Mouse (Mus musculus) limb, embryonic 13.5 days (tissue): ENCODE measurements around the gene Scaf1. TPM values are rescaled to one million over a fixed set of nuclear protein-coding genes. Genes with fewer than 3 reads are reported as not detected.
A peak's percentile ranks its signal among the peaks of the same experiment; 100 is the strongest.

Experiments
- ATAC-seq: fragments of 200-750 bp; cut with Nextera tagmentation; 2 replicates; pipeline ENCODE4 v1.8.0; 2017; ENCODE audit warnings: low read depth, moderate number of reproducible peaks, moderate TSS enrichment; ENCODE audit not compliant: low FRiP score
- H3K27ac ChIP-seq: fragments of 300-500 bp; sonication (generic); 2 replicates; pipeline ENCODE4 v1.5.1; 2015; ENCODE audit warnings: inconsistent platforms, mild to moderate bottlenecking, moderate library complexity
- H3K27me3 ChIP-seq: fragments of 300-500 bp; sonication (generic); 2 replicates; pipeline ENCODE4 v1.6.1; 2015; ENCODE audit warnings: mild to moderate bottlenecking, inconsistent platforms
- H3K36me3 ChIP-seq: fragments of 300-500 bp; sonication (generic); 2 replicates; pipeline ENCODE4 v1.6.1; 2015; ENCODE audit warnings: inconsistent platforms, mild to moderate bottlenecking, moderate library complexity
- H3K4me1 ChIP-seq: fragments of 300-500 bp; sonication (generic); 2 replicates; pipeline ENCODE4 v1.6.1; 2015; ENCODE audit warnings: inconsistent platforms
- H3K4me2 ChIP-seq: fragments of 300-500 bp; sonication (generic); replicated peaks from 2 replicates; pipeline ENCODE4 v1.6.1; 2015; ENCODE audit warnings: inconsistent platforms, mild to moderate bottlenecking, moderate library complexity
- H3K4me3 ChIP-seq: fragments of 300-500 bp; sonication (generic); 2 replicates; pipeline ENCODE4 v1.5.1; 2015; ENCODE audit warnings: moderate library complexity, mild to moderate bottlenecking, inconsistent platforms
- H3K9ac ChIP-seq: fragments of 300-500 bp; sonication (generic); 2 replicates; pipeline ENCODE4 v1.6.1; 2015; ENCODE audit warnings: mild to moderate bottlenecking, inconsistent platforms
- H3K9me3 ChIP-seq: fragments of 300-500 bp; sonication (generic); 2 replicates; pipeline ENCODE4 v1.6.1; 2016; ENCODE audit warnings: inconsistent platforms
- WGBS: fragments of 180-500 bp; shearing (Covaris S2); methylation state at CpG from one replicate; pipeline ENCODE4 v1.1.7; 2015; 5-methylcytosine and 5-hydroxymethylcytosine counted together
- polyA plus RNA-seq: library from polyadenylated mRNA; unstranded; fragments of >200 nt; fragmentation: Nextera tagmentation; extraction: Ambion mirVana; gene quantifications from 2 replicates; pipeline ENCODE4 v1.2.1, GENCODE M21; 2015

The Scaf1 gene
- polyA plus RNA-seq, 1 experiment from 2014 or later = 40.7 TPM

DNA sequence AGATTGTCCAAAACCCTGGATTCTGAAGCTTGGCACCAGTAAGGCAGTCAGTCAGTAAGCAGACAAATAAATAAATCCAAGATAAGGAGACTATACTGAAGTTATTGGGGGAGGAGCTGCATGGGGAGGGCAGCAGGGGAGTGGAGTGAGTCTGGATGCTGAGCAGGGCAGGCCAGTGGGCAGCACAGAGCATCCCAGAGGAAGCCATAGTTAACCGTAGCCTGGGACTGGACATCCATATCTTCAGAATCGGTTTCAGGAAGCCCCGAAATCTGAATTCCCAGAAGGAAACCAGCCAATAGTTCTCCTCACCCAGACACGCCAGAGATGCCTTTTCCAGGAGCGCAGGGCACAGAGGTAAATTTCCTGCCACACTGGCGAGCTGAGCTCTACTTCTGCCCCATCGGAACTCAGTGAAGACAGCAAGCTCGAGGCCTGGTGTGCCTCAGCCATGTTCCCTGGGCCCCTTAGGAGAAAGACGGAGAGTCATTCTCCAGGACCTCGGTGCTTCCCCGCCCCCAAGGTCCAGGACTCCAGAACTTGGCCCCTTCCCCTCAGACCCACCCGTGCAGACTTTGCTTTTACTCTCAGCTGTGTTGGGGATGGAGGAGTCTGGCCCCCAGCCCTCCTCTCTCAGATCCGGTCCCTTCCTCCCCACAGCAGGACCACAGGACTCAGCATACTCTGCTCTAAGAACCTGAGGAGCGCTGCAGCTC, 42.6 kb downstream of the Scaf1 start:
- 42% methylated on average over 14 of the region's 14 CpGs for WGBS
- H3K9me3 ChIP-seq = no peaks in the 10 kb centered on the region
- no peak for ATAC-seq
- H3K36me3 ChIP-seq = peaks cover 34% of the 10 kb centered on the region
- H3K4me2 ChIP-seq = peak overlapping the region; percentile 77
- peak overlapping the region; percentile 56 for H3K4me3 ChIP-seq
- H3K4me1 ChIP-seq = peaks cover 35% of the 10 kb centered on the region
- peak overlapping the region; percentile 88 for H3K27ac ChIP-seq
- no peaks in the 10 kb centered on the region for H3K27me3 ChIP-seq
- H3K9ac ChIP-seq = peak overlapping the region; percentile 70

DNA sequence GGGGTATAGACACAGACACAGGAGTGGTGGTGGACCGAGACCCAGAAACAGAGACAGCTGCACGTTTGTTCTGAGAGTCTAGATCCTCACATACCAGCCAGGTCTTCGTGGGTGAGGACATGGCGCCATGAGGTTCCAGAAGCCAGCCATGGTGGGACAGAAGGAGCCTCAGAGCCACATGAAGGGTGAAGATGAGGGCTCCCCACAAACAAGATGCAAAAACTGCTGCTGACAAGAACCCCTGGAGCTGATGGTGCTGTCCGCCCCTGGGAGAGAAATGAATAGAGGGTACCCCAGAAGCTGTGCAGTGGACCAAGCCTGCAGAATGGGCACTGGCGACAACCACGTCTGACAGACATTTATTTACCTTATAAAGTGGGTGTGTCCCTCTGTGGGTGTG, 45.0 kb downstream of the Scaf1 start:
- Histone ChIP-seq H3K27me3 (no peaks in the 10 kb centered on the region), H3K4me2 (peak overlapping the region; percentile 73), H3K36me3 (peaks cover 19% of the 10 kb centered on the region), H3K27ac (peak overlapping the region; percentile 85; the same call in 1 of the 2 replicates), H3K9ac (peak overlapping the region; percentile 69), H3K9me3 (no peaks in the 10 kb centered on the region), H3K4me3 (peak overlapping the region; percentile 55), H3K4me1 (peaks cover 35% of the 10 kb centered on the region)
- 70% methylated on average over 7 of the region's 7 CpGs for WGBS
- ATAC-seq = no peak

DNA sequence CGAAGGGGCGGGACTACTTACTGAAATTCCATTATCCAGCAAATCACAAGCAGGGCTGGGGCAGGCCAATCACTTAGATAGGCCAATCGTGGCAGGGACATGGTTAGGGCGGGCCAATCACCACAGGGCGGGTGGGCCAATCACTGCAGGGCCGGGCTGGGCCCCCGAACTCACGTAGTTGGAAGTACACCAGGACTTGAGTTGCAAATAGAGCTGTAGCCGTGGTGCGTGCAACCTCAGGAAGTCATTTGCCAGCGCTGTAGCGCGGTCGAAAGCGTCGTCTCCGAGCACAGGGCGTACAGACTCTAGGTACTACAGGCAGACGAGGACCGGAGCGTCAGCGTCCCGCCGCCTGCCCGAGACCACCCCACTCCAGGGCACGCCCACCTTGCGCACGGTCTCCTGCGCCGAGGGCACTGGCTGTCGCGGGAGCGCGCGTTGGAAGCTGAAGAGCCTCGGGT, 45.9 kb downstream of the Scaf1 start:
- Histone ChIP-seq H3K36me3 (peaks cover 19% of the 10 kb centered on the region), H3K27me3 (no peaks in the 10 kb centered on the region), H3K4me3 (peak overlapping the region; percentile 55), H3K27ac (peak overlapping the region; percentile 85), H3K4me2 (peak overlapping the region; percentile 73), H3K9ac (peak overlapping the region; percentile 69), H3K9me3 (no peaks in the 10 kb centered on the region), H3K4me1 (peaks cover 35% of the 10 kb centered on the region)
- under 1% methylated on average over 36 of the region's 36 CpGs for WGBS
- ATAC-seq = peak; percentile 97

DNA sequence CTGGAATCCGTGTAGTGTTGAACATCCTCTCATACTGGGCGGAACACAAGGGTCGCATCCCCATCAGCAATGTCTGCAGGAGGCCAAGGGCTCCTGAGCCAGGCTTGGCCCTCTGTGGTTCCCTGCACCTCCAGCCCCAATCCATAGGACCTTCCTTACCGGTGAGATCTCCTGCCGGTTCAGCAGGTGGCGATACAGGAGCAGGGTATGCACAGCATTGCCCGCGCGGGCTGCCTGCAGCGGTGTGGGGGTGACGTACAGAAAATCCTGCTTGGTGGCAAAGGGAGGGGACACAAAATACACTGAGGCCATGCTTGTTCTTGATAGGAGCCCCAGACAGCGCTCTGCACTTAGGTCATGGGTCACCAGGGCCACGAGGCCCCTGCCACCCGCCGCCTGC, 49.5 kb downstream of the Scaf1 start:
- Histone ChIP-seq H3K4me2 (no peak overlapping the region), H3K4me3 (no peak overlapping the region), H3K27me3 (no peaks in the 10 kb centered on the region), H3K27ac (no peak overlapping the region), H3K9me3 (no peaks in the 10 kb centered on the region), H3K36me3 (peaks cover 50% of the 10 kb centered on the region), H3K4me1 (peaks cover 12% of the 10 kb centered on the region), H3K9ac (no peak overlapping the region)
- WGBS = 72% methylated on average over 15 of the region's 15 CpGs
- no peak for ATAC-seq

DNA sequence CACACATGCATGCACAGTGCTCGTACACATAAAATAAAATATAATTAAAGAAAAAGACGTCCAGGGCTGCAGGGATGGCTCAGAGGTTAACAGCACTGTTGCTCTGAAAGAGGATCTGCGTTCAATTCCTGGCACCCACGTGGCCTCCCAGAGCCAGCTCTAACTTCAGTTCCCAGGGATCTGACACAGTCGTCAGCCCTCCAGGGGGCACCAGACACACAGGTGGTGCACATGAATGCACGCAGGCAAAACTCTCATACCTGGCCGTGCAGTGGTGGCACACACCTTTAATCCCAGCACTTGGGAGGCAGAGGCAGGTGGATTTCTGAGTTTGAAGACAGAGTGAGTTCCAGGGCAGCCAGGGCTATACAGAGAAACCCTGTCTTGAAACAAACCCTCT, 50.2 kb downstream of the Scaf1 start:
- no peak for ATAC-seq
- H3K36me3 ChIP-seq = peaks cover 57% of the 10 kb centered on the region
- 78% methylated on average over 7 of the region's 7 CpGs for WGBS

DNA sequence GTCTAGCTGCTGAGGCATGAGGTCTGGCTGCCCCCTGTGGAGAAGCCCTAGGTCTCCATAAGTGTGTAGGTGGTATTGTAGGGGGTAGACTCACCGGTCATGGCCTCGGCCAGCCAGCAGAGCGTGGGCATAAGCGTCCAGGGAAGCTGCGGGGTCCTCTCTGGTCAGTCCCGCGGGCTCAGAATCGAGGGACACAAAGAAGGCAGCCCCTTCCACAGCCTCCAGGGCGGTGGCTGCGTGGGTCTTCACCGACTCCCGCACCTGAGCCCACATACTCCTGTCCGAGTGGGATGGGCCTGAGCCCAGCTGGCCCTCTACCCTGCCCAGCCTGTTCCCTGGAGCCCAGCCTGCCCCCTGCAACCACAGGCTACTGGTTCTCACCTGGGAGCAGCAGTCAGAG, 51.2 kb downstream of the Scaf1 start:
- no peaks in the 10 kb centered on the region for H3K9me3 ChIP-seq
- H3K9ac ChIP-seq = no peak overlapping the region
- no peak overlapping the region for H3K4me2 ChIP-seq
- no peaks in the 10 kb centered on the region for H3K27me3 ChIP-seq
- H3K27ac ChIP-seq = no peak overlapping the region
- ATAC-seq = no peak
- peaks cover 3% of the 10 kb centered on the region for H3K4me1 ChIP-seq
- H3K36me3 ChIP-seq = peaks cover 64% of the 10 kb centered on the region
- 94% methylated on average over 13 of the region's 13 CpGs for WGBS
- no peak overlapping the region for H3K4me3 ChIP-seq

More for the DNA sequence above, 50.2 kb downstream of the Scaf1 start:
- Histone ChIP-seq H3K9ac (no peak overlapping the region), H3K27me3 (no peaks in the 10 kb centered on the region), H3K4me1 (peaks cover 5% of the 10 kb centered on the region), H3K27ac (no peak overlapping the region), H3K4me3 (no peak overlapping the region), H3K9me3 (no peaks in the 10 kb centered on the region), H3K4me2 (no peak overlapping the region)

DNA sequence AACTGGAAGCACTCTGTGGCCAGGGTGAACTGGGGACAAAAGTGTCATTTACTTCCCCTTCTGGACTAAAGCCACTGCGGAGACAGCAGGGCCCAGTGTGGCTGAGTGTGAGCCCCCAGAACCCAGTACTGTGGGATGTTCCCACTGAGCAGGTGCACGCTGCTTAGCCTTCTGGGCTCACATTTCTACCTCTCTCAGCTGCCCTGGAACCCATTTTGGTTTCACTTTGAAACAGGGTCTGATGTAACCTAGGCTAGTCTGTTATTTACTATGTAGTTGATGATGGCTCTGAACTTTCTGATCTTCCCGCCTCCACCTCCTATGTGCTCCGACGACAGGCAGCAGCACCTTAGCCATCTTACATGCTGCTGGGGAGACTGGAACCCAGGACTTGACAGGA, 53.3 kb downstream of the Scaf1 start:
- Histone ChIP-seq H3K4me3 (no peak overlapping the region), H3K9me3 (no peaks in the 10 kb centered on the region), H3K4me2 (no peak overlapping the region), H3K9ac (no peak overlapping the region), H3K4me1 (no peaks in the 10 kb centered on the region), H3K36me3 (peaks cover 79% of the 10 kb centered on the region), H3K27ac (no peak overlapping the region), H3K27me3 (no peaks in the 10 kb centered on the region)
- no peak for ATAC-seq
- WGBS = 88% methylated on average over 5 of the region's 5 CpGs

DNA sequence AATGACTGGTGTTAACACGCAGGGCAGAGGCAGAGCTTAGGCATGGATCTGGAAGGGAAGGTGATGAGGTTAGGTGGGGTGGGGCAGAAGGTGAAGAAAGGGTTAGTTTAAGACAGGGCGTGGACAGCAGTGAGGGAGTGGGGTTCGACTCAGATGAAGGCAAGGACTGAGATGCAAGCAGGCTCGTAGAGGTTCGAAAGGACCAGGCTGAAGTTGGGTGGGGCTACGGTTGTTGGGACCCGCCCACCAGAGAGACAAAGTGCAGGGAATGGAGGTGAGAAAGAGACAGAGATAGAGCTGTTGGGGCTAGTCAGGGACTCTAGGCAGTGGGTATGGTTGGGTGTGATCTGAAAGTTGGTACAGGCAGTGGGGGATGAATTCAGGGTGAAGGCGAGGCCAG, 53.8 kb downstream of the Scaf1 start:
- WGBS = 68% methylated on average over 8 of the region's 8 CpGs
- no peak overlapping the region for H3K4me2 ChIP-seq

DNA sequence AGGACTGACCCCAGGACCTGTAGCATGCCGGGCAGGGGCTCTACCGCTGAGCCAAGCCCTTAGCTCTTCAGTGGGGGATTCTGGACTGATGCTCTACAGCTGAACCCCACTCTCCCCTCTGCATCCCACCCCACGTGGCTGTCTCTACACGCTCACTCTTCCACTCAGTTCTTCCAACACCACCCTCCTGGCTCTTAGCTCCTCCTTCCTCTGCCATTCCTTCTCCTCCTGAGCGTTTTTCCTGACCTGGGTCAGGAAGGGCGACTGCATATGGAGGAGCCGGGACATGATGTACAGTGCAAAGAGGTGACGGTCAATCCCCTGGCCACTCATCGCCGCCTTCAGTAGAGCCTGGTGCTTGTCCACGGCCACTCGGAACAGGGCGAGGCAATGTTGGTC, 55.7 kb downstream of the Scaf1 start:
- no peaks in the 10 kb centered on the region for H3K27me3 ChIP-seq
- no peaks in the 10 kb centered on the region for H3K9me3 ChIP-seq
- no peak overlapping the region for H3K4me3 ChIP-seq
- no peak overlapping the region for H3K9ac ChIP-seq
- H3K27ac ChIP-seq = no peak overlapping the region
- WGBS = 89% methylated on average over 13 of the region's 13 CpGs
- no peak overlapping the region for H3K4me2 ChIP-seq
- H3K4me1 ChIP-seq = no peaks in the 10 kb centered on the region
- peaks cover 64% of the 10 kb centered on the region for H3K36me3 ChIP-seq
- no peak for ATAC-seq

More for the DNA sequence above, 53.8 kb downstream of the Scaf1 start:
- ATAC-seq = no peak
- Histone ChIP-seq H3K9me3 (no peaks in the 10 kb centered on the region), H3K4me3 (no peak overlapping the region), H3K4me1 (no peaks in the 10 kb centered on the region), H3K36me3 (peaks cover 79% of the 10 kb centered on the region), H3K27ac (no peak overlapping the region), H3K9ac (no peak overlapping the region), H3K27me3 (no peaks in the 10 kb centered on the region)

DNA sequence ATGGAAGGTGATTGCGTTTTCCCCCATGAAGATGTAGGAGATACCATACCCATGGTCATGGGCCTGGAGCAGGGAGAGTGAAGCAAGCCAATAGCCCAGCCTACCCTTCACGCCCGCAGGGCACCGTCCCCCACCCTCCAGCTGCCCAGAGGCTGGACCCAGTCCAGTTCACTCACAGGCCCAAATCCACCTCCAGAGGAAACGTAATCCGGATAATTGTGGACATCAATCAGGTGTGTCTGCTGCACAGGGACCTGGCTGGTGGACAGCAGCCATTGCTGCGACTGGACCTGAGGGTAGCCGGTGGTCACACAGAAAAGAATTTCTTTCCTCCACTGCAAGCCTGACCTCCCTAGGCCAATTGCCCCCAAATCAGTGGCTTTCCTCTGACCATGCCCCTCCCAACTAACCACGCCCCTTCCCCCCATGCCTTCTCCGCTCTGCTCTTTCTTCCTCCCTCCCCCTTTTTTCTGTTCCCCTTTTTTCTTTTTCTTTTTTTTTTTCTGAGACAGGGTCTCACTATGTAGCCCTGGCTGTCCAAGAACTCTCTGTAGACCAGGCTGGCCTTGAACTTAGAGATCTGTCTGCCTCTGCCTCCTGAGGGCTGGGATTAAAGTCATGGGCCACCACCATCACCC, 56.2 kb downstream of the Scaf1 start:
- ATAC-seq = no peak
- no peak overlapping the region for H3K4me2 ChIP-seq
- no peaks in the 10 kb centered on the region for H3K4me1 ChIP-seq
- H3K9ac ChIP-seq = no peak overlapping the region
- H3K27me3 ChIP-seq = no peaks in the 10 kb centered on the region
- H3K4me3 ChIP-seq = no peak overlapping the region
- 85% methylated on average over 10 of the region's 10 CpGs for WGBS
- peaks cover 59% of the 10 kb centered on the region for H3K36me3 ChIP-seq
- no peak overlapping the region for H3K27ac ChIP-seq
- H3K9me3 ChIP-seq = no peaks in the 10 kb centered on the region

DNA sequence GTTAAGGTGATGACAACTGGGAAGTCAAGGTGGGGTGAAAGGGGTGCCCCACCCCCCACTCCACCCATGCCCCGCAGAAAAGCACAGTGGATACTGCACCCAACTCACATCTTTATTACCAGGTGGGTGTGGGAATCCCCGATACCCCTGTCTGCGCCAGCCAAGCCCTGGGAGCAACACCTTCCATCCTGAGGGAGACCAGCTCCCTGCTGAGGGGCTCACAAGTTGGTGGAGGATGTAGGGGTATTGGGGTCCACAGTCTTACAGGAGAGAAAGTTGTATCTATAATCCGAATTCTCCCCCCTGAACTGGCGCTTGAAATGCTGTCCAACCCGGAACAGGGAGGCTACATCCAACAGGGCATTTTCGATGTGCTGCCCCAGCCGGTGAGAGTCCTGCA, 56.9 kb downstream of the Scaf1 start:
- Histone ChIP-seq H3K27ac (no peak overlapping the region), H3K4me3 (no peak overlapping the region), H3K4me1 (no peaks in the 10 kb centered on the region), H3K27me3 (no peaks in the 10 kb centered on the region), H3K36me3 (peaks cover 54% of the 10 kb centered on the region), H3K4me2 (no peak overlapping the region), H3K9me3 (no peaks in the 10 kb centered on the region), H3K9ac (no peak overlapping the region)
- WGBS = 89% methylated on average over 8 of the region's 8 CpGs
- no peak for ATAC-seq

DNA sequence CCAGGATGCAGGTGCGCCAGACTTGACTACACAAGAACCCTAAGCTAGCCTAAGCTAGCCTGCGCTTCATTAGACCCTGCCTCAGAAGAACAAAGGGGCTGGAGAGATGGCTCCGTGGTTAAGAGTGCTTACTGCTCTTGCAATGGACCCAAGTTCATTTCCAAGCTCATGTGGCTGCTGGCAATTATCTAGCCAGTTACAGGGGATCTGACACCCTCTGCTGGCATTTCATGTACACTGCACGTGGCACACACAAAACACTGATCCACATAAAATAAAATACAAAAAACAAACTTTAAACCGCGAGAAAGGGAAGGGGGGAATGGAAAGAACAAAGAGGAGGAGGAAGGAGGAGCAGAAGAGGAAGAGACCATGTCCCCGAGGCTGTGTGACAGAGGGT, 58.0 kb downstream of the Scaf1 start:
- WGBS = 55% methylated on average over 7 of the region's 7 CpGs

More for the DNA sequence above, 58.0 kb downstream of the Scaf1 start:
- H3K27me3 ChIP-seq = no peaks in the 10 kb centered on the region
- H3K9me3 ChIP-seq = no peaks in the 10 kb centered on the region
- no peak overlapping the region for H3K27ac ChIP-seq
- no peak overlapping the region for H3K4me2 ChIP-seq
- H3K36me3 ChIP-seq = peaks cover 44% of the 10 kb centered on the region
- no peak overlapping the region for H3K9ac ChIP-seq
- ATAC-seq = no peak
- no peaks in the 10 kb centered on the region for H3K4me1 ChIP-seq
- no peak overlapping the region for H3K4me3 ChIP-seq
